Mouse (Mus musculus) heart, adult 2 months (tissue): ENCODE results near the gene Phc3.

Experiments used
- CTCF ChIP-seq: fragments of 200-600 bp; IDR thresholded peaks from 2 replicates; pipeline ENCODE4 v1.8.1; 2022; ENCODE audit warnings: antibody characterized with exemption, mild to moderate bottlenecking, moderate library complexity
- POLR2A ChIP-seq: fragments of 200-500 bp; IDR thresholded peaks from 2 replicates; pipeline ENCODE4 v1.6.1; 2011; ENCODE audit warnings: mild to moderate bottlenecking, low read depth, low read length, control low read depth; ENCODE audit not compliant: insufficient read depth

DNA sequence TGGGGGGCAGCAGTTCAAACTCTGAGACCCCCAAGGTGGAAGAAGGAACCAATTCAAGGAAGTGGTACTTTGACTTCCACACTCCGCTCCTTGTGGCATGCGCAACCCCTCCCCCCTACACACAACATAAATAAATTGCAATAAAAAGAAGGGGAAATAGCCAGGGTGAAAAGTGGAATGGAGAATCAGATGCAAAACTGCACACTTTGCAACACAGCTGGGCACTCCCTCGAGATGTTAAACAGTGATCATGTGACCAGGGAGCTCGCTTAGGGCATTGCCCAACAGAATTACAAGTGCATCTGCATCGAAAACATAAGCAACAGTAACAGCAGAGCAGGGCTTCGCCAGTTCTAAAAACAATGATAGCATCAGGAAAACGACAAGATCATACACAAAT is 22.9 kb upstream of the Phc3 start:
- TF ChIP-seq CTCF, result no peak
- TF ChIP-seq POLR2A, result no peak
